Mouse (Mus musculus): ENCODE data around the gene Gadd45b. TPM values are rescaled to one million over a fixed set of nuclear protein-coding genes. Genes with fewer than 3 reads are reported as not detected.
A peak's percentile ranks its signal among the peaks of the same experiment; 100 is the strongest.

Gadd45b gene
- 18.2 and 21.2 TPM in 2 replicates for polyA plus RNA-seq (2014; fragmentation: Nextera tagmentation; extraction: Ambion mirVana)

DNA sequence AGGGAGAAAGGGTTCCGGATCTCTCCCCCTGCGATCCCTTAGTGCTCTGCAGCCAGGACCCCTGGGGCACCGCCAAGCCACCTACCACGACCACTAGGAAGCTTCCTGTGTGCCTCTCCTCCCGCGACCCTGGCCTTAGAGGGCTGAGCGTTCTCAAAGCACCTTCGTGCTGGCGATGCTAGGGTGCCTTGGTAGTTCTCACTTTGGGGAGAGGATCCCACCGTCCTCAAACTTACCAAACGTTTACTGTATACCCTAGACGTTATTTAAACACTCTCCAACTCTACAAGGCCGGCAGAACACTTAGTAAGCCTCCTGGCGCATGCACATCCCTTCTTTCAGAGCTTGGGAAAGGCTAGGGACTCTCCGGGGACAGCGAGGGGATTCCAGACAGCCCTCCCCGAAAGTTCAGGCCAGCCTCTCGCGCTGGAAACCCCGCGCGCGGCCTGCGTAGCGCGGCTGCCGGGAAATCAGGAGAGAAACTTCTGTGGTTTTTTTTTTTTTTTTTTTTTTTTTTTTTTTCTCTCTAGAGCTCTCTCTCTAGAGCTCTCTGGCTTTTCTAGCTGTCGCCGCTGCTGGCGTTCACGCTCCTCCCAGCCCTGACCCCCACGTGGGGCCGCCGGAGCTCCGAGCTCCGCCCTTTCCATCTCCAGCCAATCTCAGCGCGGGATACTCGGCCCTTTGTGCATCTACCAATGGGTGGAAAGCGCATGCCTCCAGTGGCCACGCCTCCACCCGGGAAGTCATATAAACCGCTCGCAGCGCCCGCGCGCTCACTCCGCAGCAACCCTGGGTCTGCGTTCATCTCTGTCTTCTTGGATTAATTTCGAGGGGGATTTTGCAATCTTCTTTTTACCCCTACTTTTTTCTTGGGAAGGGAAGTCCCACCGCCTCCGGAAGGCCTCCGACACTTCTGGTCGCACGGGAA is at the start of gene Gadd45b:
Gadd45b (plus strand) TSS at position 775 of the 928 bp plus-strand sequence.
- peak within 1 kb of the TSS; percentile 79 for H3K4me2 ChIP-seq (ENCODE audit: low read length)
- H3K4me3 ChIP-seq (ENCODE audit: low read depth, low read length) = peak within 1 kb of the TSS; percentile 64
- no peaks in the 10 kb centered on the region for H3K9me3 ChIP-seq (ENCODE audit: control insufficient read depth, low read length)
- no peaks in the 10 kb centered on the region for H3K36me3 ChIP-seq (ENCODE audit: control insufficient read depth, insufficient read depth, low read length)
- peaks cover 39% of the 10 kb centered on the region for H3K27me3 ChIP-seq (replicated peaks; ENCODE audit: control insufficient read depth, insufficient read depth, low read length)
- peak; percentile 99 for DNase-seq (ENCODE audit: low spot score)
- H3K4me1 ChIP-seq (replicated peaks; ENCODE audit: control insufficient read depth, insufficient read depth, low read length) = peaks cover 42% of the 10 kb centered on the region
- peak within 1 kb of the TSS; percentile 65 for H3K9ac ChIP-seq (ENCODE audit: low read length)
- H3K27ac ChIP-seq (ENCODE audit: low read depth) = peak within 1 kb of the TSS; percentile 89
- WGBS = under 1% methylated on average over 56 of the region's 56 CpGs
- peak; percentile 87 for ATAC-seq (replicated peaks; ENCODE audit: low FRiP score, low TSS enrichment, low read depth)

- ATAC-seq (replicated peaks; ENCODE audit: low FRiP score, low TSS enrichment, low read depth) (peak; percentile 23; the same call in 1 of the 2 replicates), DNase-seq (ENCODE audit: low spot score) (peak; percentile 80)
- no peak overlapping the region for H3K4me3 ChIP-seq (ENCODE audit: low read depth, low read length)
- no peak overlapping the region for H3K27ac ChIP-seq (ENCODE audit: low read depth)
- H3K27me3 ChIP-seq (replicated peaks; ENCODE audit: control insufficient read depth, insufficient read depth, low read length) = no peaks in the 10 kb centered on the region
- H3K4me2 ChIP-seq (ENCODE audit: low read length) = no peak overlapping the region
- H3K9ac ChIP-seq (ENCODE audit: low read length) = no peak overlapping the region
- H3K36me3 ChIP-seq (ENCODE audit: control insufficient read depth, insufficient read depth, low read length) = no peaks in the 10 kb centered on the region
- 13% methylated on average over 5 of the region's 5 CpGs for WGBS
- H3K4me1 ChIP-seq (replicated peaks; ENCODE audit: control insufficient read depth, insufficient read depth, low read length) = no peaks in the 10 kb centered on the region
- no peaks in the 10 kb centered on the region for H3K9me3 ChIP-seq (ENCODE audit: control insufficient read depth, low read length)
These were observed 49.7 kb upstream of the Gadd45b start for GRCm38 (mm10) chr10:80880131-80880641.

DNA sequence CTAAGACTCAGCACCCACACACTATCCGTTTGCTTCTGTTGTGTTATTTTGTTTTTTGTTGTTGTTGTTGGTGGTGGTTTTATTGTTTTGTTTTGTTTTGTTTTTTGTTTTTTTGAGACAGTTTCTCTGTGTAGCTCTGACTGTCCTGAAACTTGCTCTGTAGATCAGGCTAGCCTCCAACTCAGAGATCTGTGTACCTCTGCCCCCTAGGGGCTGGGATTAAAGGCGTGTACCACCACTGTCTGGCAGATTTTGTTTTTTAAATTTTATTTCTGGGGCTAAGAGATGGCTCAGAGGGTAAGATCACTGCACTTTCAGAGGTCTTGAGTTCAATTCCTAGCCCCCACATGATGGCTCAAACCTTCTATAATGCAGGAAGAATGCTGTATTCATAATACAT is 49.0 kb upstream of the Gadd45b start:
- no peaks in the 10 kb centered on the region for H3K36me3 ChIP-seq (ENCODE audit: control insufficient read depth, insufficient read depth, low read length)
- ATAC-seq (replicated peaks; ENCODE audit: low FRiP score, low TSS enrichment, low read depth) = peak; percentile 17; the same call in 1 of the 2 replicates

GRCm38 (mm10) chr10:80881301-80881700 is 48.6 kb upstream of the Gadd45b start:
- H3K9me3 ChIP-seq (ENCODE audit: control insufficient read depth, low read length) = no peaks in the 10 kb centered on the region
- H3K27ac ChIP-seq (ENCODE audit: low read depth) = no peak overlapping the region
- H3K4me1 ChIP-seq (replicated peaks; ENCODE audit: control insufficient read depth, insufficient read depth, low read length) = no peaks in the 10 kb centered on the region
- no peaks in the 10 kb centered on the region for H3K27me3 ChIP-seq (replicated peaks; ENCODE audit: control insufficient read depth, insufficient read depth, low read length)
- no peak for ATAC-seq (replicated peaks; ENCODE audit: low FRiP score, low TSS enrichment, low read depth)
- no peaks in the 10 kb centered on the region for H3K36me3 ChIP-seq (ENCODE audit: control insufficient read depth, insufficient read depth, low read length)
- no peak overlapping the region for H3K9ac ChIP-seq (ENCODE audit: low read length)
- DNase-seq (ENCODE audit: low spot score) = peak; percentile 93
- H3K4me2 ChIP-seq (ENCODE audit: low read length) = no peak overlapping the region
- H3K4me3 ChIP-seq (ENCODE audit: low read depth, low read length) = no peak overlapping the region
- 27% methylated on average over 10 of the region's 10 CpGs for WGBS

More for the DNA sequence above, 49.0 kb upstream of the Gadd45b start:
- Histone ChIP-seq H3K4me3 (ENCODE audit: low read depth, low read length) (no peak overlapping the region), H3K27me3 (replicated peaks; ENCODE audit: control insufficient read depth, insufficient read depth, low read length) (no peaks in the 10 kb centered on the region), H3K9me3 (ENCODE audit: control insufficient read depth, low read length) (no peaks in the 10 kb centered on the region), H3K9ac (ENCODE audit: low read length) (no peak overlapping the region), H3K4me2 (ENCODE audit: low read length) (no peak overlapping the region), H3K4me1 (replicated peaks; ENCODE audit: control insufficient read depth, insufficient read depth, low read length) (no peaks in the 10 kb centered on the region), H3K27ac (ENCODE audit: low read depth) (no peak overlapping the region)
- 58% methylated on average over 2 of the region's 2 CpGs for WGBS
- no peak for DNase-seq (ENCODE audit: low spot score)

DNA sequence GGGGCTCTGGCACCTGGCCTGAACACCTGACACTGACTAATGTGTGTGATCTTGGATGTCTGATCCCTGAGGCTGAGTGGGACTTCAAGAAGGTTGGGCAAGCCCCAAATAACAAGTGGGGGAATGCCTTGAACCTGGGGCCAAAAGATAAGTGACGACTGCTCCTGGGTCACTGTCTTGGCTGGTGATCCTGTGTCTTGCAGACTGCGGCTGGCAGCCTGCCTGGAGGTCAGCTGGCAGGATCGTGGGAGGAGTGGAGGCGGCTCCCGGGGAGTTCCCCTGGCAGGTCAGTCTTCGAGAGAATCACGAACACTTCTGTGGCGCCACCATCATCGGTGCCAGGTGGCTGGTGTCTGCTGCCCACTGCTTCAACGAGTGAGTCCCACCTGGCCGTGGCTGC is 42.7 kb upstream of the Gadd45b start:
- peaks cover 19% of the 10 kb centered on the region for H3K27me3 ChIP-seq (replicated peaks; ENCODE audit: control insufficient read depth, insufficient read depth, low read length)
- H3K9ac ChIP-seq (ENCODE audit: low read length) = no peak overlapping the region
- H3K4me3 ChIP-seq (ENCODE audit: low read depth, low read length) = no peak overlapping the region
- ATAC-seq (replicated peaks; ENCODE audit: low FRiP score, low TSS enrichment, low read depth) (no peak), DNase-seq (ENCODE audit: low spot score) (no peak)
- no peak overlapping the region for H3K4me2 ChIP-seq (ENCODE audit: low read length)
- H3K4me1 ChIP-seq (replicated peaks; ENCODE audit: control insufficient read depth, insufficient read depth, low read length) = no peaks in the 10 kb centered on the region
- no peaks in the 10 kb centered on the region for H3K36me3 ChIP-seq (ENCODE audit: control insufficient read depth, insufficient read depth, low read length)
- H3K27ac ChIP-seq (ENCODE audit: low read depth) = no peak overlapping the region
- H3K9me3 ChIP-seq (ENCODE audit: control insufficient read depth, low read length) = no peaks in the 10 kb centered on the region
- WGBS = 73% methylated on average over 11 of the region's 11 CpGs

- 83% methylated on average over 7 of the region's 7 CpGs for whole genome bisulfite sequencing
- DNase-seq (ENCODE audit: low spot score) (no peak), ATAC-seq (replicated peaks; ENCODE audit: low FRiP score, low TSS enrichment, low read depth) (no peak)
- Histone ChIP-seq H3K4me1 (replicated peaks; ENCODE audit: control insufficient read depth, insufficient read depth, low read length) (peaks cover 12% of the 10 kb centered on the region), H3K4me2 (ENCODE audit: low read length) (no peak overlapping the region), H3K27ac (ENCODE audit: low read depth) (no peak overlapping the region), H3K4me3 (ENCODE audit: low read depth, low read length) (no peak overlapping the region), H3K9ac (ENCODE audit: low read length) (no peak overlapping the region), H3K27me3 (replicated peaks; ENCODE audit: control insufficient read depth, insufficient read depth, low read length) (peaks cover 5% of the 10 kb centered on the region; the same call in 1 of the 2 replicates), H3K9me3 (ENCODE audit: control insufficient read depth, low read length) (no peaks in the 10 kb centered on the region), H3K36me3 (ENCODE audit: control insufficient read depth, insufficient read depth, low read length) (peaks cover 13% of the 10 kb centered on the region)
These were observed 34.8 kb upstream of the Gadd45b start for GRCm38 (mm10) chr10:80895100-80895499.

DNA sequence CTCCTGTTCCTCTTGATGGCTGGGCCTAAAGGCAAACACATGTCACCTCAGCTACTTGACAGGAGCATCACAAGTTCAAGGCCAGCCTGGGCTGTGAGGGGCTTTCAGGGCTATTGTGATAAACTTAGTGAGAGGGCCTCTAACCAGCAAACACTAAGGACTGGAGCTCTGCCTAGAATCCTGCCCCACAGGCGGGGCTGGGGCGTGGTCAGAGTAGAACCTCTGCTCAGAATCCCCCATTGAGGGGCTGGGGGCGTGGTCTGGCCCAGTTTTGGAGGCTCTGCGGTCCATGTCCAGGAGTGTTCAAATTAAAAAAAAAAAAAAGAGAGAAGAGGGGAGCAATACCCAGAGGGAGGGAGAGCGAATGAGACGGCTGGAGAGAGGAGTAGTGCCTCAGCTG is 34.2 kb upstream of the Gadd45b start:
- Histone ChIP-seq H3K4me3 (ENCODE audit: low read depth, low read length) (no peak overlapping the region), H3K4me1 (replicated peaks; ENCODE audit: control insufficient read depth, insufficient read depth, low read length) (peaks cover 12% of the 10 kb centered on the region), H3K9ac (ENCODE audit: low read length) (no peak overlapping the region), H3K4me2 (ENCODE audit: low read length) (no peak overlapping the region), H3K27me3 (replicated peaks; ENCODE audit: control insufficient read depth, insufficient read depth, low read length) (no peaks in the 10 kb centered on the region), H3K9me3 (ENCODE audit: control insufficient read depth, low read length) (no peaks in the 10 kb centered on the region), H3K36me3 (ENCODE audit: control insufficient read depth, insufficient read depth, low read length) (peaks cover 13% of the 10 kb centered on the region), H3K27ac (ENCODE audit: low read depth) (no peak overlapping the region)
- WGBS = 84% methylated on average over 6 of the region's 6 CpGs
- DNase-seq (ENCODE audit: low spot score) (no peak), ATAC-seq (replicated peaks; ENCODE audit: low FRiP score, low TSS enrichment, low read depth) (no peak)

GRCm38 (mm10) chr10:80896581-80897485 is 33.0 kb upstream of the Gadd45b start:
- Histone ChIP-seq H3K4me2 (ENCODE audit: low read length) (no peak overlapping the region), H3K4me1 (replicated peaks; ENCODE audit: control insufficient read depth, insufficient read depth, low read length) (peaks cover 12% of the 10 kb centered on the region), H3K4me3 (ENCODE audit: low read depth, low read length) (no peak overlapping the region), H3K27ac (ENCODE audit: low read depth) (no peak overlapping the region), H3K27me3 (replicated peaks; ENCODE audit: control insufficient read depth, insufficient read depth, low read length) (no peaks in the 10 kb centered on the region), H3K9me3 (ENCODE audit: control insufficient read depth, low read length) (no peaks in the 10 kb centered on the region), H3K9ac (ENCODE audit: low read length) (no peak overlapping the region), H3K36me3 (ENCODE audit: control insufficient read depth, insufficient read depth, low read length) (peaks cover 14% of the 10 kb centered on the region)
- no peak for ATAC-seq (replicated peaks; ENCODE audit: low FRiP score, low TSS enrichment, low read depth)
- 65% methylated on average over 24 of the region's 24 CpGs for WGBS
- no peak for DNase-seq (ENCODE audit: low spot score)
